Mouse (Mus musculus) bone marrow, adult 2 months (tissue): Measurements from ENCODE around the gene Sdk1.

Source experiments
- CTCF ChIP-seq: fragments of 200-500 bp; IDR thresholded peaks from 2 replicates; pipeline ENCODE4 v1.5.1; 2011; ENCODE audit warnings: low read length, control low read depth; ENCODE audit not compliant: control insufficient read depth, insufficient read depth
- POLR2A ChIP-seq: fragments of 200-500 bp; IDR thresholded peaks from 2 replicates; pipeline ENCODE4 v1.6.1; 2011; ENCODE audit warnings: low read depth, mild to moderate bottlenecking, control low read depth, low read length, borderline replicate concordance; ENCODE audit not compliant: control insufficient read depth

DNA sequence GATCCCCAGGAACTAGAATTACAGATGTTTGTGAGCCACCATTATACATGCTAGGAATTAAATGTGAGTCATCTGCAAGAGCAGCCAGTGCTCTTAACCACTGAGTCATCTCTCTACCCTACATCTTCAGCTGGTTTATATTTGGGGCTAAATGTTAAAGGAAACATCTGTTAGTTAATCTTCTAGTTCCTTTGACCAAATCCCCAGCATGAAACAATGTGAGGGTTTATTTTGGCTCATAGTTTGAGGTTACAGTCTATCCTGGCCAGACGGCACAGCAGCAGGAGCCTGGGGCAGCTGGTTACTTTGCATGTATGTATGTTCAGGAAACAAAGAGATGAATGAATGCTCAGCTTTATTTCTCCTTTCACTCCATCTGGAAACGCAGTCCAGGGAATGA, 62.5 kb downstream of the Sdk1 start:
- TF ChIP-seq POLR2A (no peak), CTCF (no peak)
